Mouse (Mus musculus): Measurements from ENCODE around the gene Adgrg1. TPM values are rescaled to one million over a fixed set of nuclear protein-coding genes. Genes with fewer than 3 reads are reported as not detected.

Adgrg1 gene
- total and polyA plus RNA-seq, 2 experiments from 2014 or later: 101 to 188 TPM

GRCm38 (mm10) chr8:94983146-94983545 is 8.6 kb downstream of the Adgrg1 start:
- no peak for TF ChIP-seq CTCF (IDR thresholded peaks at IDR 0.05; ENCODE audit: low read depth)
- ATAC-seq: no peak
- H3K9me3 ChIP-seq (ENCODE audit: low read length): no peaks in the 10 kb centered on the region
- H3K9ac ChIP-seq: no peak overlapping the region
- H3K36me3 ChIP-seq (ENCODE audit: insufficient read depth): no peaks in the 10 kb centered on the region
- peaks cover 35% of the 10 kb centered on the region for H3K4me1 ChIP-seq (ENCODE audit: insufficient read depth)
- WGBS: 16% methylated on average over 5 of the region's 5 CpGs
- no peak overlapping the region for H3K4me3 ChIP-seq (ENCODE audit: low read depth, low read length)
- no peak overlapping the region for H3K27ac ChIP-seq (ENCODE audit: low read depth, low read length)
- DNase-seq: no peak
- H3K27me3 ChIP-seq (ENCODE audit: insufficient read depth, low read length): no peaks in the 10 kb centered on the region
- no peak overlapping the region for H3K4me2 ChIP-seq (ENCODE audit: low read depth)

- peak overlapping the region; percentile 0; the same call in 1 of the 2 replicates for H3K9ac ChIP-seq
- TF ChIP-seq CTCF (IDR thresholded peaks at IDR 0.05; ENCODE audit: low read depth): no peak
- no peaks in the 10 kb centered on the region for H3K27me3 ChIP-seq (ENCODE audit: insufficient read depth, low read length)
- H3K27ac ChIP-seq (ENCODE audit: low read depth, low read length): peak overlapping the region; percentile 54
- peak overlapping the region; percentile 27 for H3K4me2 ChIP-seq (ENCODE audit: low read depth)
- H3K4me3 ChIP-seq (ENCODE audit: low read depth, low read length): no peak overlapping the region
- H3K4me1 ChIP-seq (ENCODE audit: insufficient read depth): peaks cover 35% of the 10 kb centered on the region
- WGBS: 10% methylated on average over 10 of the region's 10 CpGs
- H3K36me3 ChIP-seq (ENCODE audit: insufficient read depth): no peaks in the 10 kb centered on the region
- peak; percentile 65 for DNase-seq
- ATAC-seq: peak; percentile 74
- H3K9me3 ChIP-seq (ENCODE audit: low read length): no peaks in the 10 kb centered on the region
Measured at GRCm38 (mm10) chr8:94983881-94984516, 9.4 kb downstream of the Adgrg1 start.

GRCm38 (mm10) chr8:94985023-94985422 is 10.5 kb downstream of the Adgrg1 start:
- Histone ChIP-seq H3K27ac (ENCODE audit: low read depth, low read length) (no peak overlapping the region), H3K9ac (no peak overlapping the region), H3K9me3 (ENCODE audit: low read length) (no peaks in the 10 kb centered on the region), H3K4me3 (ENCODE audit: low read depth, low read length) (no peak overlapping the region), H3K36me3 (ENCODE audit: insufficient read depth) (no peaks in the 10 kb centered on the region), H3K4me1 (ENCODE audit: insufficient read depth) (peaks cover 35% of the 10 kb centered on the region), H3K27me3 (ENCODE audit: insufficient read depth, low read length) (no peaks in the 10 kb centered on the region), H3K4me2 (ENCODE audit: low read depth) (peak overlapping the region; percentile 27; the same call in 1 of the 2 replicates)
- no peak for TF ChIP-seq CTCF (IDR thresholded peaks at IDR 0.05; ENCODE audit: low read depth)
- DNase-seq (no peak), ATAC-seq (no peak)
- WGBS: 83% methylated on average over 6 of the region's 6 CpGs

- ATAC-seq (peak; percentile 55), DNase-seq (peak; percentile 65)
- Histone ChIP-seq H3K36me3 (ENCODE audit: insufficient read depth) (no peaks in the 10 kb centered on the region), H3K9ac (no peak overlapping the region), H3K9me3 (ENCODE audit: low read length) (no peaks in the 10 kb centered on the region), H3K4me3 (ENCODE audit: low read depth, low read length) (no peak overlapping the region), H3K27me3 (ENCODE audit: insufficient read depth, low read length) (no peaks in the 10 kb centered on the region), H3K4me1 (ENCODE audit: insufficient read depth) (peaks cover 37% of the 10 kb centered on the region), H3K27ac (ENCODE audit: low read depth, low read length) (0 out of 2 replicates have a peak overlapping the region, but pooled peaks have one; percentile 31), H3K4me2 (ENCODE audit: low read depth) (peak overlapping the region; percentile 13; the same call in 1 of the 2 replicates)
- TF ChIP-seq CTCF (IDR thresholded peaks at IDR 0.05; ENCODE audit: low read depth): no peak
- WGBS: 27% methylated on average over 5 of the region's 5 CpGs
Measured at GRCm38 (mm10) chr8:94986676-94987075, 12.1 kb downstream of the Adgrg1 start.

- Histone ChIP-seq H3K4me2 (ENCODE audit: low read depth) (no peak overlapping the region), H3K36me3 (ENCODE audit: insufficient read depth) (no peaks in the 10 kb centered on the region), H3K27ac (ENCODE audit: low read depth, low read length) (no peak overlapping the region), H3K9me3 (ENCODE audit: low read length) (no peaks in the 10 kb centered on the region), H3K4me1 (ENCODE audit: insufficient read depth) (peaks cover 33% of the 10 kb centered on the region), H3K4me3 (ENCODE audit: low read depth, low read length) (no peak overlapping the region), H3K9ac (no peak overlapping the region), H3K27me3 (ENCODE audit: insufficient read depth, low read length) (no peaks in the 10 kb centered on the region)
- no peak for DNase-seq
- no peak for ATAC-seq
- 83% methylated on average over 7 of the region's 7 CpGs for WGBS
- no peak for TF ChIP-seq CTCF (IDR thresholded peaks at IDR 0.05; ENCODE audit: low read depth)
Measured at GRCm38 (mm10) chr8:94987553-94987952, 13.0 kb downstream of the Adgrg1 start.

- WGBS: 88% methylated on average over 6 of the region's 6 CpGs
Measured at GRCm38 (mm10) chr8:94988619-94989018, 14.1 kb downstream of the Adgrg1 start.

GRCm38 (mm10) chr8:94989711-94990110 is 15.2 kb downstream of the Adgrg1 start:
- WGBS: 91% methylated on average over 4 of the region's 4 CpGs
- no peaks in the 10 kb centered on the region for H3K27me3 ChIP-seq (ENCODE audit: insufficient read depth, low read length)
- DNase-seq: no peak

More at GRCm38 (mm10) chr8:94988619-94989018, 14.1 kb downstream of the Adgrg1 start:
- DNase-seq (no peak), ATAC-seq (no peak)
- Histone ChIP-seq H3K9ac (no peak overlapping the region), H3K27me3 (ENCODE audit: insufficient read depth, low read length) (no peaks in the 10 kb centered on the region), H3K27ac (ENCODE audit: low read depth, low read length) (no peak overlapping the region), H3K4me2 (ENCODE audit: low read depth) (no peak overlapping the region), H3K9me3 (ENCODE audit: low read length) (no peaks in the 10 kb centered on the region), H3K4me3 (ENCODE audit: low read depth, low read length) (no peak overlapping the region), H3K4me1 (ENCODE audit: insufficient read depth) (peaks cover 35% of the 10 kb centered on the region), H3K36me3 (ENCODE audit: insufficient read depth) (no peaks in the 10 kb centered on the region)
- no peak for TF ChIP-seq CTCF (IDR thresholded peaks at IDR 0.05; ENCODE audit: low read depth)

More at GRCm38 (mm10) chr8:94989711-94990110, 15.2 kb downstream of the Adgrg1 start:
- no peak for ATAC-seq
- Histone ChIP-seq H3K9me3 (ENCODE audit: low read length) (no peaks in the 10 kb centered on the region), H3K4me2 (ENCODE audit: low read depth) (no peak overlapping the region), H3K4me3 (ENCODE audit: low read depth, low read length) (no peak overlapping the region), H3K36me3 (ENCODE audit: insufficient read depth) (no peaks in the 10 kb centered on the region), H3K27ac (ENCODE audit: low read depth, low read length) (no peak overlapping the region), H3K4me1 (ENCODE audit: insufficient read depth) (peaks cover 36% of the 10 kb centered on the region), H3K9ac (no peak overlapping the region)
- TF ChIP-seq CTCF (IDR thresholded peaks at IDR 0.05; ENCODE audit: low read depth): no peak
